Mouse (Mus musculus) hindlimb bud, embryonic 11.5 days (tissue): ENCODE data around the gene Hfe.
A peak's percentile ranks its signal among the peaks of the same experiment; 100 is the strongest.
"Not testable (repeated sequence)": the region's sequence is repeated elsewhere in the genome, so short reads cannot be mapped to it uniquely, and the experiment has no call there.

Source experiments
- DNase-seq: peaks from one replicate; pipeline ENCODE4 v3.0.0-alpha.2; 2012; ENCODE audit warnings: low read depth, low spot score; ENCODE audit errors: extremely low spot score

Gene Hfe

GRCm38 (mm10) chr13:23744421-23745380, 34.0 kb upstream of the Hfe start:
- peak; percentile 68 for DNase-seq

- no peak for DNase-seq
These were observed 33.3 kb upstream of the Hfe start for GRCm38 (mm10) chr13:23743963-23744362.

- DNase-seq = no peak
These were observed 32.6 kb upstream of the Hfe start for GRCm38 (mm10) chr13:23743215-23743614.

GRCm38 (mm10) chr13:23742007-23742406, 31.4 kb upstream of the Hfe start:
- DNase-seq = no peak

- no peak for DNase-seq
These were observed 30.3 kb upstream of the Hfe start for GRCm38 (mm10) chr13:23740910-23741309.

GRCm38 (mm10) chr13:23740256-23740840, 29.7 kb upstream of the Hfe start:
- DNase-seq = no peak

- peak; percentile 77 for DNase-seq
These were observed 29.2 kb upstream of the Hfe start for GRCm38 (mm10) chr13:23739922-23740252.

GRCm38 (mm10) chr13:23739069-23739921, 28.6 kb upstream of the Hfe start:
- DNase-seq = peak; percentile 90

- no peak for DNase-seq
These were observed 28.0 kb upstream of the Hfe start, which contains the start of gene Hist1h1c for GRCm38 (mm10) chr13:23738677-23739068. Hist1h1c (plus strand) TSS chr13:23738808.

GRCm38 (mm10) chr13:23738041-23738440, 27.4 kb upstream of the Hfe start:
- no peak for DNase-seq

- no peak for DNase-seq
These were observed 26.4 kb upstream of the Hfe start for GRCm38 (mm10) chr13:23737091-23737490.

- DNase-seq = no peak
These were observed 21.6 kb upstream of the Hfe start for GRCm38 (mm10) chr13:23732156-23732804.

- no peak for DNase-seq
These were observed 19.8 kb upstream of the Hfe start for GRCm38 (mm10) chr13:23730479-23730878.

- DNase-seq = no peak
These were observed 19.1 kb upstream of the Hfe start for GRCm38 (mm10) chr13:23729706-23730105.

GRCm38 (mm10) chr13:23729192-23729525, 18.5 kb upstream of the Hfe start:
- DNase-seq = no peak

- no peak for DNase-seq
These were observed 18.0 kb upstream of the Hfe start for GRCm38 (mm10) chr13:23728472-23729191.

GRCm38 (mm10) chr13:23725213-23725612, 14.6 kb upstream of the Hfe start:
- no peak for DNase-seq

- DNase-seq = no peak
These were observed 13.6 kb upstream of the Hfe start for GRCm38 (mm10) chr13:23724239-23724638.

- DNase-seq = not testable (repeated sequence)
These were observed 7.1 kb upstream of the Hfe start for GRCm38 (mm10) chr13:23717593-23718245.

- no peak for DNase-seq
These were observed 6.5 kb upstream of the Hfe start for GRCm38 (mm10) chr13:23717176-23717575.
